18 mouse cellular contexts compared by ENCODE assay signal in the genomic region with DNA sequence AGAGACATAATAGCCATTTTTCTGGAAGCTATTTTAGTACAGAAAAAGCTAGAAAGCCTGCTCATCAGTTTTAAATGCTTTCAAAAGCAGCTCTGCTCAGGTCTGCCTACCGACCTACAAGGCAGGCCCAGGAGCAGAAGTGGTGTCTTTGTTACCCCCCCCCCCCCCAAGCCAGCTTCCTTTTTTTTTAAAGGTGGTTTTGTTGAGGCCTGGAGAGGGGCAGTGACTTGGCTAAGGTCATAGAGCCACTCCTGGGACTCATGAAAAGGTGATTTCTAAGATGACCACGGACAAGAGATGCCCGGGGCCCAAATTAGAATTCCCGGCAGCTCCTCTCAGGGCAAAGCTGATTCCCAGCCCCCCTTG.
"Had no signal": no experiment of that assay in that cellular context is flagged by ENCODE, and none has a peak within 500 bp of the region (broad histone marks: within the 10 kb centered on the region; RNA-seq: fewer than 3 reads in every experiment).

No protein-coding gene starts in this region.

- H3K4me2 ChIP-seq: lung, embryonic 14.5 days; midbrain, embryonic 12.5 days; neural tube, embryonic 13.5 days; neural tube, embryonic 15.5 days; stomach, embryonic 15.5 days had no signal

- H3K9ac ChIP-seq: liver, embryonic 12.5 days; liver, embryonic 14.5 days; lung, embryonic 14.5 days; midbrain, embryonic 12.5 days; neural tube, embryonic 13.5 days; neural tube, embryonic 15.5 days; stomach, embryonic 15.5 days had no signal

- H3K4me1 ChIP-seq: neural tube, embryonic 15.5 days; stomach, embryonic 15.5 days had no signal

- H3K36me3 ChIP-seq: liver, embryonic 12.5 days; neural tube, embryonic 13.5 days; neural tube, embryonic 15.5 days; stomach, embryonic 15.5 days had no signal

- H3K27ac ChIP-seq: liver, embryonic 12.5 days; liver, embryonic 14.5 days; midbrain, embryonic 12.5 days; neural tube, embryonic 13.5 days; neural tube, embryonic 15.5 days; stomach, embryonic 15.5 days; stomach, postnatal 0 days had no signal

- H3K9me3 ChIP-seq: liver, embryonic 12.5 days; midbrain, embryonic 12.5 days; neural tube, embryonic 13.5 days; neural tube, embryonic 15.5 days; stomach, embryonic 15.5 days had no signal

- H3K27me3 ChIP-seq: liver, embryonic 12.5 days; midbrain, embryonic 12.5 days; neural tube, embryonic 13.5 days; neural tube, embryonic 15.5 days; stomach, embryonic 15.5 days had no signal

- DNase-seq: lung, adult 18-20 months; lung, embryonic 14.5 days; lung, postnatal 10 days; lung, postnatal 4 days; retina, postnatal 1 day; right cerebral cortex, adult 18-20 months; right cerebral cortex, postnatal 14 days; thymus, adult 2 months; thymus, postnatal 25 days; thymus, postnatal 4 days had no signal

- H3K4me3 ChIP-seq: liver, embryonic 12.5 days; midbrain, embryonic 12.5 days; myocyte; neural tube, embryonic 13.5 days; neural tube, embryonic 15.5 days; stomach, embryonic 15.5 days had no signal
